Mouse (Mus musculus) cerebellum, adult 2 months (tissue): ENCODE measurements around the gene Dnase1l1.

Experiments used
- CTCF ChIP-seq: fragments of 200-500 bp; IDR thresholded peaks from 2 replicates; pipeline ENCODE4 v1.5.1; 2011; ENCODE audit warnings: low read depth, mild to moderate bottlenecking, control low read depth, low read length, moderate library complexity, borderline replicate concordance; ENCODE audit not compliant: insufficient read depth
- POLR2A ChIP-seq: fragments of 200-500 bp; IDR thresholded peaks from 2 replicates; pipeline ENCODE4 v1.6.1; 2011; ENCODE audit warnings: low read length, control low read depth, borderline replicate concordance; ENCODE audit not compliant: insufficient read depth

DNA sequence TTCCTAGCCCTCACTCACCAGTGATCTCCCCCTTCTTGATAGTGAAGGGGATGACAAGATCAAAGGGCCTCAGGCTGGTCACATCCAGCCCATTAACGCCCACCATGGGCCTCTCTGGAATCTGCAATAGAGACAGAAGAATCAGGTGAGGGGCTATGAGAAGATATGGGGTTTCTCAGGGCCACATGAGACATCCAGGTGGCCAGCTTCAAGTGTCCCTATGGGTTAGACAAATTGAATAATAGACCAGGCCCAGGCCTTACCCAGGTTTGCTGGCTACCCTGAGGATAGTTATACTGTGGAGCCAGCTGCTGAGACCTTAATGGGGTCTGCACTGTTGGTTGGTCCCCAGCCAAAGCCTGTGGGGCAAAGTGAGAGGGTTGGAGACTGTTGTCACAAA is 52.1 kb downstream of the Dnase1l1 start:
- TF ChIP-seq POLR2A (no peak), CTCF (no peak)
